Mouse (Mus musculus): ENCODE measurements at regions not wholly inside any gene's neighbourhood (a gene's known extent, or its start where the extent isn't known, plus 50 kb on each side); places are given as distances from the start of the nearest gene placed in this dataset.

DNA sequence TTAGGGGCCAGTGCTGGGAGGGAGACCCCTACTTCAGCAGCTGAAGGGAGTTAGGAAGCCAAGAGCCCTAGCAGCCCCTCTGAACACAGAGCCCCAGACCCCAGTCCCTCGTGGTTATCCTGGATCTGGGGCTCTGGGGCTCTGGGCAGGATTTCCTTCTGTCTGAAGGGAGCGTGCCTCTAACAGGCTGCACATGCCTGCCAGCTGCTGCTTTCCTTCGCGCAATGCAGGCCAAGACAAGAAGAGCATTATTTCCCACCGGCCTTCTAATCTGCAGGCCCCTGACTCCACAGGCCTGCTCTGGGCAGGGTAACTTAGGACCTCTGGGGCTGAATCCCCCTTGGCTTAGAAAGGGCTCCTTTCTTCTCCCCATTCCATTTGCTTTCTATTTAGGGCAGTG, 181.1 kb upstream of the Six2 start:
- Histone ChIP-seq H3K9ac (ENCODE audit: low read depth, poor library complexity, severe bottlenecking) (no peak overlapping the region), H3K36me3 (ENCODE audit: control insufficient read depth, insufficient read depth, low read length, poor library complexity, severe bottlenecking) (no peaks in the 10 kb centered on the region)

DNA sequence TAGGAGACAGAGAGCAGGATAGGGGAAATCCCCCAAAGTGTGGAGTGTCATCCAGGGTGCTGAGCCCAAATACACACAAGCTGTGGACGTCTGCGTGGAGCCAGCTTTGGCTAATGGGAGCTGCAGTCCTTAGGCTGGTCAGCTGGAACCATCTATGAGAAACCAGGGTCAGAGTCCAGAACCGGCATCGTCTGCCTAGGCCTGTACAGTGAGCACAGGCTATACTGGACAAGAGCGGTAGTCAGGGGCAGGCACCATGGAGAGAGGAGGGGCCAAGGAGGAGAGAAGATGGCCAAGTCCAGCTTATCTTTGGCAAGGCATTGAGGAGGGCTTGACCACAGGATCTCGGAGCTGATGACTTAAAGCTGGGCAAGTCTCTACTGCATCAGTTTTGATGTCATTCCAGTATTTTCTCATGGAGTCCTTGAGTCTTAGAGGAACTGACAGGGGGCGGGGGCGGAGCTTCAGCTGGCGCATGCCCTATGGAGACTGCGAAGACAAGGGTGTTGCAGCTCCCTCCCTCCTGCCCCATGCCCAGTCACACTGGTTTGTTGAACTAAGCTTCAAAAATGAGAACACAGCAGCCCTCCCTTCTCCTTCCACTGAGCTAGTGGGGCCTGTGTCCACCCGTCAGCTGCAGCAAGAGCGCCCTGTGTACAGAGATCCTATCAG, 180.0 kb upstream of the Six2 start:
- Histone ChIP-seq H3K27me3 (ENCODE audit: control insufficient read depth, insufficient read depth, low read length, poor library complexity, severe bottlenecking) (no peaks in the 10 kb centered on the region), H3K4me3 (ENCODE audit: low read depth, low read length) (no peak overlapping the region), H3K9me3 (replicated peaks; ENCODE audit: control insufficient read depth, insufficient read depth, low read length, poor library complexity, severe bottlenecking) (no peaks in the 10 kb centered on the region), H3K4me1 (ENCODE audit: control insufficient read depth, insufficient read depth, low read length) (no peaks in the 10 kb centered on the region), H3K27ac (ENCODE audit: insufficient read depth, low read length) (no peak overlapping the region), H3K9ac (ENCODE audit: low read depth, poor library complexity, severe bottlenecking) (no peak overlapping the region), H3K36me3 (ENCODE audit: control insufficient read depth, insufficient read depth, low read length, poor library complexity, severe bottlenecking) (no peaks in the 10 kb centered on the region)
- TF ChIP-seq CTCF (IDR thresholded peaks at IDR 0.05; ENCODE audit: low read depth, low read length) (no peak), POLR2A (IDR thresholded peaks at IDR 0.05; ENCODE audit: insufficient read depth, low read length) (no peak), EP300 (IDR thresholded peaks at IDR 0.05; ENCODE audit: insufficient read depth, low read depth, low read length) (no peak)

More for the DNA sequence above, 181.1 kb upstream of the Six2 start:
- H3K4me3 ChIP-seq (ENCODE audit: low read depth, low read length), result no peak overlapping the region
- no peaks in the 10 kb centered on the region for H3K9me3 ChIP-seq (replicated peaks; ENCODE audit: control insufficient read depth, insufficient read depth, low read length, poor library complexity, severe bottlenecking)
- TF ChIP-seq POLR2A (IDR thresholded peaks at IDR 0.05; ENCODE audit: insufficient read depth, low read length) (no peak), CTCF (IDR thresholded peaks at IDR 0.05; ENCODE audit: low read depth, low read length) (no peak), EP300 (IDR thresholded peaks at IDR 0.05; ENCODE audit: insufficient read depth, low read depth, low read length) (no peak)
- no peaks in the 10 kb centered on the region for H3K27me3 ChIP-seq (ENCODE audit: control insufficient read depth, insufficient read depth, low read length, poor library complexity, severe bottlenecking)
- no peak overlapping the region for H3K27ac ChIP-seq (ENCODE audit: insufficient read depth, low read length)
- H3K4me1 ChIP-seq (ENCODE audit: control insufficient read depth, insufficient read depth, low read length), result no peaks in the 10 kb centered on the region

DNA sequence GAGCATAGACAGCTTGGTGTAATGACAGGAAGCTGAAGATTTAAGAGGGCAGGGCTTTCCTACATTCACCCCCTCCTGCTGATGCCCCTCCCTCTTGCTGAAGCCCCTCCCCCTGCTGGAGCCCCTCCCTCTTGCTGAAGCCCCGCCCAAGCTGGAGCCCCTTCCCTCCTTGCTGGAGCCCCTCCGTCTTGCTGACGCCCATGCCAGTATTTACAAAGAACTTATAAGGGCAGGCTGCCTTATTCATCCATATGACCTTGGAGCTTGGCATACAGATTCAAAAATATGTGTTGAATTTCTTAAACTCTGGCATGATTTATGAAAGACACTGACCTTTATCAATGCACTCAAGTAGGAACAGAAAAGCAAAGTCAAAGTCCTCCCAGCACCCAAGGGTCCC, 178.5 kb upstream of the Six2 start:
- Histone ChIP-seq H3K9me3 (replicated peaks; ENCODE audit: control insufficient read depth, insufficient read depth, low read length, poor library complexity, severe bottlenecking) (no peaks in the 10 kb centered on the region), H3K27ac (ENCODE audit: insufficient read depth, low read length) (no peak overlapping the region), H3K4me1 (ENCODE audit: control insufficient read depth, insufficient read depth, low read length) (no peaks in the 10 kb centered on the region), H3K9ac (ENCODE audit: low read depth, poor library complexity, severe bottlenecking) (no peak overlapping the region), H3K4me3 (ENCODE audit: low read depth, low read length) (no peak overlapping the region), H3K27me3 (ENCODE audit: control insufficient read depth, insufficient read depth, low read length, poor library complexity, severe bottlenecking) (no peaks in the 10 kb centered on the region), H3K36me3 (ENCODE audit: control insufficient read depth, insufficient read depth, low read length, poor library complexity, severe bottlenecking) (no peaks in the 10 kb centered on the region)
- TF ChIP-seq POLR2A (IDR thresholded peaks at IDR 0.05; ENCODE audit: insufficient read depth, low read length) (no peak), CTCF (IDR thresholded peaks at IDR 0.05; ENCODE audit: low read depth, low read length) (no peak), EP300 (IDR thresholded peaks at IDR 0.05; ENCODE audit: insufficient read depth, low read depth, low read length) (no peak)

DNA sequence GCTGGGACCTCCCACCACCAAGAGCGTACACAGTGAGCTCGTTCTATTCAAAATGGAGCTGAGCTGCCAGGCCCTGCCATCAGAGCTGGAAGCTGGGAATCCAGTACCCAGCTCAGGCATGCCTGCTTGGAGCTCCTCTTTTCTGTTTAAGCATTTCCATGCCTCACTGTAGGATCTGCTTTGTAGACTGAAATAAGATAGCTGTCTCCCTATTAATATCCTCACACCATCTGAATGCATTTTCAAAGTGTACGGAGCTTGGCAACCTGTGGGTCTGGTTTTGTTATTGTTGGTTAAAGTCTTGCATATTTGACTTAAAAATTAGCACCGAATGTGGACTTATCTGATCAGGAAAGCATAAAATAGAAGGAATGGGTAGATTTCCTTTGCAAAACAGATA, 177.9 kb upstream of the Six2 start:
- Histone ChIP-seq H3K9me3 (replicated peaks; ENCODE audit: control insufficient read depth, insufficient read depth, low read length, poor library complexity, severe bottlenecking) (no peaks in the 10 kb centered on the region), H3K9ac (ENCODE audit: low read depth, poor library complexity, severe bottlenecking) (no peak overlapping the region), H3K27me3 (ENCODE audit: control insufficient read depth, insufficient read depth, low read length, poor library complexity, severe bottlenecking) (no peaks in the 10 kb centered on the region), H3K36me3 (ENCODE audit: control insufficient read depth, insufficient read depth, low read length, poor library complexity, severe bottlenecking) (no peaks in the 10 kb centered on the region), H3K4me3 (ENCODE audit: low read depth, low read length) (no peak overlapping the region), H3K4me1 (ENCODE audit: control insufficient read depth, insufficient read depth, low read length) (no peaks in the 10 kb centered on the region), H3K27ac (ENCODE audit: insufficient read depth, low read length) (no peak overlapping the region)
- TF ChIP-seq EP300 (IDR thresholded peaks at IDR 0.05; ENCODE audit: insufficient read depth, low read depth, low read length) (no peak), POLR2A (IDR thresholded peaks at IDR 0.05; ENCODE audit: insufficient read depth, low read length) (no peak), CTCF (IDR thresholded peaks at IDR 0.05; ENCODE audit: low read depth, low read length) (no peak)

DNA sequence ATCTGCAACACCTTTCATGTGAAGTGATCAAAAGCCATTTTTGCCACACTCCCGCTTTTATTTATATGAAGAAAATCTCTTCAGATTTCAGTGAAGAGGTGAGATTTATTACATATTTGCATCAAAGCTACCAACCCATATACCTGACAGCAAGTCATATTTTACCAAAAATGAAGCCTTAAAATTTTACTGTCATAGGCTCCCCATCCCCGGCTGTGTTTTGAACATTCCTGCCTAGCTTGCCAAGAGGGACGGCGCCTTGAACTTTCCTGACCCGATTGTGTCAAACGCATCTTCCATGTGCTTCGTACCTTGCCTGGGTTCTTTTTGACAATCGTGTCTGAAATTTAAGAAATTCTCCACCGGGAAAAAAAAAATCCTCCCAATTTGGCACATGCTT, 173.3 kb upstream of the Six2 start:
- H3K36me3 ChIP-seq (ENCODE audit: control insufficient read depth, insufficient read depth, low read length, poor library complexity, severe bottlenecking), result no peaks in the 10 kb centered on the region
- no peaks in the 10 kb centered on the region for H3K9me3 ChIP-seq (replicated peaks; ENCODE audit: control insufficient read depth, insufficient read depth, low read length, poor library complexity, severe bottlenecking)
- H3K9ac ChIP-seq (ENCODE audit: low read depth, poor library complexity, severe bottlenecking), result no peak overlapping the region
- no peaks in the 10 kb centered on the region for H3K27me3 ChIP-seq (ENCODE audit: control insufficient read depth, insufficient read depth, low read length, poor library complexity, severe bottlenecking)
- no peak overlapping the region for H3K27ac ChIP-seq (ENCODE audit: insufficient read depth, low read length)
- H3K4me1 ChIP-seq (ENCODE audit: control insufficient read depth, insufficient read depth, low read length), result no peaks in the 10 kb centered on the region
- H3K4me3 ChIP-seq (ENCODE audit: low read depth, low read length), result no peak overlapping the region
- TF ChIP-seq EP300 (IDR thresholded peaks at IDR 0.05; ENCODE audit: insufficient read depth, low read depth, low read length) (no peak), CTCF (IDR thresholded peaks at IDR 0.05; ENCODE audit: low read depth, low read length) (no peak), POLR2A (IDR thresholded peaks at IDR 0.05; ENCODE audit: insufficient read depth, low read length) (no peak)

DNA sequence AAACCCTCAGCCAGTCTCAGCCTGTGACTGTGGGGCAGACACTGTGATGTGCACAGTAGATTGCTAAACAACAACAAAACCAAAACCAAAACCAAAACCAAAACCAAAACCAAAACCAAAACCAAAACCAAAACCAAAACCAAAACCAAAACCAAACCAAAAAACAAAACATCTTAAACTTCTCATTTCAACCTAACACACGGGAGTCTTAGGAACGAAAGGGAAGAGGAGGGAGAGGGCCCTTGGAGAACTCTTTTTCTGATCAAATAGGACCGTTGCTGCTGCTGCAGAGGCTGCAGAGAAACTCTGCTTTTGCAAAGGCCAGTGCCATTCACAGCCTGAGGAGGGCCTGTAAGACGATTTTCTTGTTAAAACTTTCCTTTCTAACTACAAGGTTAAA, 172.7 kb upstream of the Six2 start:
- H3K36me3 ChIP-seq (ENCODE audit: control insufficient read depth, insufficient read depth, low read length, poor library complexity, severe bottlenecking), result no peaks in the 10 kb centered on the region
- no peaks in the 10 kb centered on the region for H3K4me1 ChIP-seq (ENCODE audit: control insufficient read depth, insufficient read depth, low read length)
- no peak overlapping the region for H3K27ac ChIP-seq (ENCODE audit: insufficient read depth, low read length)
- H3K27me3 ChIP-seq (ENCODE audit: control insufficient read depth, insufficient read depth, low read length, poor library complexity, severe bottlenecking), result no peaks in the 10 kb centered on the region
- no peak for TF ChIP-seq CTCF (IDR thresholded peaks at IDR 0.05; ENCODE audit: low read depth, low read length)
- no peak for TF ChIP-seq POLR2A (IDR thresholded peaks at IDR 0.05; ENCODE audit: insufficient read depth, low read length)
- no peak for TF ChIP-seq EP300 (IDR thresholded peaks at IDR 0.05; ENCODE audit: insufficient read depth, low read depth, low read length)
- H3K9me3 ChIP-seq (replicated peaks; ENCODE audit: control insufficient read depth, insufficient read depth, low read length, poor library complexity, severe bottlenecking), result no peaks in the 10 kb centered on the region
- no peak overlapping the region for H3K9ac ChIP-seq (ENCODE audit: low read depth, poor library complexity, severe bottlenecking)
- H3K4me3 ChIP-seq (ENCODE audit: low read depth, low read length), result no peak overlapping the region
